Mouse (Mus musculus) liver, adult 2 months (tissue): ENCODE data around the gene Gm20532. TPM values are rescaled to one million over a fixed set of nuclear protein-coding genes. Genes with fewer than 3 reads are reported as not detected.

Source experiments
- DNase-seq: peaks from one replicate; pipeline ENCODE4 v3.0.0-alpha.2; 2011; ENCODE audit warnings: low read depth, low spot score; ENCODE audit errors: extremely low read depth
- H3K27ac ChIP-seq: fragments of 200-500 bp; replicated peaks from 2 replicates; pipeline ENCODE4 v1.5.1; 2012; ENCODE audit warnings: low read depth, mild to moderate bottlenecking, control low read depth, inconsistent platforms, low read length; ENCODE audit not compliant: insufficient read depth
- H3K27me3 ChIP-seq: fragments of 200-500 bp; 2 replicates; pipeline ENCODE4 v1.6.1; 2012; ENCODE audit warnings: mild to moderate bottlenecking, moderate library complexity, low read length, inconsistent platforms; ENCODE audit not compliant: control insufficient read depth, insufficient read depth
- H3K36me3 ChIP-seq: fragments of 200-500 bp; 2 replicates; pipeline ENCODE4 v1.6.1; 2012; ENCODE audit warnings: low read length, inconsistent platforms; ENCODE audit not compliant: control insufficient read depth, insufficient read depth
- H3K4me1 ChIP-seq: fragments of 200-500 bp; 2 replicates; pipeline ENCODE4 v1.6.1; 2011; ENCODE audit warnings: low read length; ENCODE audit not compliant: control insufficient read depth, insufficient read depth
- H3K4me3 ChIP-seq: fragments of 200-500 bp; 2 replicates; pipeline ENCODE4 v1.5.1; 2011; ENCODE audit warnings: low read depth, mild to moderate bottlenecking, control low read depth, low read length, moderate library complexity; ENCODE audit not compliant: insufficient read depth
- H3K79me2 ChIP-seq: fragments of 200-500 bp; 2 replicates; pipeline ENCODE4 v1.6.1; 2012; ENCODE audit warnings: inconsistent platforms, mild to moderate bottlenecking, low read length, moderate library complexity; ENCODE audit not compliant: control insufficient read depth, insufficient read depth
- H3K9ac ChIP-seq: fragments of 200-500 bp; 2 replicates; pipeline ENCODE4 v1.6.1; 2012; ENCODE audit warnings: low read depth, mild to moderate bottlenecking, control low read depth, inconsistent platforms, low read length
- CTCF ChIP-seq: fragments of 200-500 bp; IDR thresholded peaks from 2 replicates; pipeline ENCODE4 v1.5.1; 2011; ENCODE audit warnings: low read depth, low read length, control low read depth
- POLR2A ChIP-seq: fragments of 200-500 bp; IDR thresholded peaks from 2 replicates; pipeline ENCODE4 v1.6.1; 2011; ENCODE audit warnings: low read length, control low read depth; ENCODE audit not compliant: insufficient read depth; ENCODE audit errors: extremely low read depth
- WGBS: fragments of 180-500 bp; shearing (Covaris S2); methylation state at CpG from one replicate; pipeline ENCODE4 v1.1.7; 2018; 5-methylcytosine and 5-hydroxymethylcytosine counted together
- polyA plus RNA-seq: library from polyadenylated mRNA; depleted of rRNA; stranded (reverse); fragments of >200 nt; gene quantifications from 2 replicates; pipeline ENCODE4 v1.2.3, GENCODE M21; 2012
- total RNA-seq: library from RNA; depleted of rRNA; stranded (reverse); fragments of >200 nt; gene quantifications from 2 replicates; pipeline ENCODE4 v1.2.3, GENCODE M21; 2014

The Gm20532 gene
- total and polyA plus RNA-seq, 2 experiments: not detected

GRCm38 (mm10) chr2:26574862-26575261, 11.6 kb upstream of the Gm20532 start:
- no peaks in the 10 kb centered on the region for H3K36me3 ChIP-seq
- H3K79me2 ChIP-seq: no peaks in the 10 kb centered on the region
- no peak for DNase-seq
- no peak overlapping the region for H3K9ac ChIP-seq
- WGBS: 74% methylated on average over 5 of the region's 5 CpGs
- H3K27ac ChIP-seq: peak overlapping the region; percentile 75
- H3K27me3 ChIP-seq: no peaks in the 10 kb centered on the region
- H3K4me1 ChIP-seq: peaks cover 4% of the 10 kb centered on the region; the same call in 1 of the 2 replicates
- no peak overlapping the region for H3K4me3 ChIP-seq
- TF ChIP-seq CTCF (no peak), POLR2A (no peak)

DNA sequence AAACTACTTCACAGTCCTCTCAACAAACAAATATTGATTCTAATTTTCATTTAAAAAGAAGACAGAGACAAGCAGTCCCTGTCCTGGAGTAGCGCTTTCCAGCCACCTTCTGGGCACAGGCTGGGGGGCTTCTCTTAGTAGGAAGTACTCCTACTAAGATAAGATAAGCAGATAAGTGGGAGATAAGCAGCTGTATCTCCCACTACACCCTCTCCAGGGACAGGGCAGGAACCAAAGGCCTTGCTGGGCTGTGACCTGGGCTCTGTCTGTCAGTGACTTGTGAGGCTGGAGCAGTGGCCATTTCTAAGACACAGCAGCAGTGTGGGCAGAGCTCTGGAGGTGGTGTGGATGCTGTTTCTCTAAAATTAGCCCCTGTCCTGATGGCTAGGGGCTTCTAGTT, 11.1 kb upstream of the Gm20532 start:
- WGBS: 93% methylated on average over 1 of the region's 1 CpGs
- H3K27me3 ChIP-seq: no peaks in the 10 kb centered on the region
- H3K27ac ChIP-seq: peak overlapping the region; percentile 75
- H3K79me2 ChIP-seq: no peaks in the 10 kb centered on the region
- H3K4me3 ChIP-seq: no peak overlapping the region
- no peak for TF ChIP-seq CTCF
- TF ChIP-seq POLR2A: no peak
- H3K9ac ChIP-seq: 0 out of 2 replicates have a peak overlapping the region, but pooled peaks have one; percentile 21
- DNase-seq: no peak
- peaks cover 4% of the 10 kb centered on the region; the same call in 1 of the 2 replicates for H3K4me1 ChIP-seq
- no peaks in the 10 kb centered on the region for H3K36me3 ChIP-seq

DNA sequence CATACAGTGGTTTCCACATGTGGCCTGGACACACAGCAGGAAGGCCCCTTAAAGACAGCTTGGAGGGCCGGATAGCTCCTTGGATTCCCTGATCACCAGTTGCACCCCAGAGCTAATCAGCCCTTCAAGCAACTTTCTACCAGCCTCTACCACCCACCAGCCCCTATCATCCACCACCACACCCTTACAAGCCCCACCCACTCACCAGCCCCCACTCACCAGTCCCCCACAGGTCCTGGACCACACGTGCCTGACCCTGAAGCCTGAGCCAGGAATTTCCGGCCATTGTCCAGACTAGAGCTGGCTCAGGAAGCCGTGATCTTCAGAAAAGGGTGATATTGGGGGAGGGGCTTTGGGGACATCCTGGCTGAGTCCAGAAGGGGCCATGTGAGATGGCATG, 10.6 kb upstream of the Gm20532 start:
- peaks cover 4% of the 10 kb centered on the region; the same call in 1 of the 2 replicates for H3K4me1 ChIP-seq
- no peak overlapping the region for H3K4me3 ChIP-seq
- peak overlapping the region; percentile 85 for H3K27ac ChIP-seq

GRCm38 (mm10) chr2:26576462-26576861, 10.0 kb upstream of the Gm20532 start:
- H3K4me1 ChIP-seq: peaks cover 4% of the 10 kb centered on the region; the same call in 1 of the 2 replicates
- WGBS: 71% methylated on average over 4 of the region's 4 CpGs
- no peak for DNase-seq
- no peaks in the 10 kb centered on the region for H3K79me2 ChIP-seq
- H3K36me3 ChIP-seq: no peaks in the 10 kb centered on the region
- TF ChIP-seq CTCF: no peak
- TF ChIP-seq POLR2A: no peak
- no peak overlapping the region for H3K4me3 ChIP-seq
- H3K27me3 ChIP-seq: no peaks in the 10 kb centered on the region
- H3K27ac ChIP-seq: peak overlapping the region; percentile 85
- H3K9ac ChIP-seq: 0 out of 2 replicates have a peak overlapping the region, but pooled peaks have one; percentile 39

More for the DNA sequence above, 10.6 kb upstream of the Gm20532 start:
- H3K36me3 ChIP-seq: no peaks in the 10 kb centered on the region
- no peaks in the 10 kb centered on the region for H3K27me3 ChIP-seq
- no peaks in the 10 kb centered on the region for H3K79me2 ChIP-seq
- DNase-seq: no peak
- 78% methylated on average over 4 of the region's 4 CpGs for WGBS
- no peak overlapping the region for H3K9ac ChIP-seq
- TF ChIP-seq POLR2A (no peak), CTCF (no peak)

DNA sequence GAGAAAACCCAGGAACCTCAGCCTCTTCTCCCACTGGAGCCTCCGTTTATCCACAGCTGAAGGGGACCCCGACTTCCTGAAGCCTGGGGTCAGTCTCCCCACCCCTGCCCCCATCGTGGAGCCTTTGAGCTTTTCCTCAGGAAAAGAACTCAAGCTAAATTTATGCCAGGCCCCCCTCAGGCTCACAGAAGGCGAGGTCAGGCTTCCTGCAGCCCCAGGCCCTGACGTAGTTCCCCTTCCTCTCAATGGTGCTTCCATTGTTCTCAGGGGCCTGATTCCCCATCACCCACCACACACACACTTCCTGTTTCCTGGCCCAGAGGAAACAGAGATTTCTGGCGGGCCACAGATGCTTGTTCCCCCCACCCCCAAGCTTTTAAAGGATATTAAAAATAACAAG, 8.1 kb upstream of the Gm20532 start:
- H3K4me3 ChIP-seq: no peak overlapping the region
- H3K36me3 ChIP-seq: no peaks in the 10 kb centered on the region
- no peak for DNase-seq
- no peaks in the 10 kb centered on the region for H3K79me2 ChIP-seq
- no peaks in the 10 kb centered on the region for H3K4me1 ChIP-seq
- no peaks in the 10 kb centered on the region for H3K27me3 ChIP-seq
- WGBS: 78% methylated on average over 6 of the region's 6 CpGs
- H3K9ac ChIP-seq: no peak overlapping the region
- peak overlapping the region; percentile 82 for H3K27ac ChIP-seq
- TF ChIP-seq CTCF (no peak), POLR2A (no peak)

GRCm38 (mm10) chr2:26579714-26580113, 6.7 kb upstream of the Gm20532 start, which contains the start of gene Egfl7:
TSS of gene Egfl7 (plus strand) at chr2:26580014.
- Histone ChIP-seq H3K36me3 (no peaks in the 10 kb centered on the region), H3K27ac (peak within 1 kb of the TSS; percentile 83), H3K27me3 (no peaks in the 10 kb centered on the region), H3K4me3 (peak within 1 kb of the TSS; percentile 53), H3K79me2 (no peaks in the 10 kb centered on the region), H3K9ac (peak within 1 kb of the TSS; percentile 12; the same call in 1 of the 2 replicates), H3K4me1 (no peaks in the 10 kb centered on the region)
- 91% methylated on average over 1 of the region's 1 CpGs for whole genome bisulfite sequencing
- DNase-seq: no peak
- TF ChIP-seq POLR2A (no peak), CTCF (no peak)
